Mouse (Mus musculus) limb, embryonic 11.5 days (tissue): ENCODE data around the gene Tex52. TPM values are rescaled to one million over a fixed set of nuclear protein-coding genes. Genes with fewer than 3 reads are reported as not detected.
"Not testable (repeated sequence)": the region's sequence is repeated elsewhere in the genome, so short reads cannot be mapped to it uniquely, and the experiment has no call there.

Experiments used
- ATAC-seq: fragments of 200-750 bp; cut with Nextera tagmentation; 2 replicates; pipeline ENCODE4 v1.8.0; 2017; ENCODE audit warnings: low read depth; ENCODE audit not compliant: insufficient number of reproducible peaks, low FRiP score, low TSS enrichment
- DNase-seq: peaks from one replicate; pipeline ENCODE4 v3.0.0-alpha.2; 2015; ENCODE audit warnings: low spot score
- H3K27ac ChIP-seq: fragments of 300-500 bp; sonication (generic); replicated peaks from 2 replicates; pipeline ENCODE4 v1.5.1; 2014; ENCODE audit warnings: low read depth, mild to moderate bottlenecking, low read length
- H3K27me3 ChIP-seq: fragments of 300-500 bp; sonication (generic); 2 replicates; pipeline ENCODE4 v1.6.1; 2014; ENCODE audit warnings: mild to moderate bottlenecking, low read length, mixed read lengths; ENCODE audit not compliant: control insufficient read depth, insufficient read depth
- H3K36me3 ChIP-seq: fragments of 300-500 bp; sonication (generic); 2 replicates; pipeline ENCODE4 v1.6.1; 2014; ENCODE audit warnings: mild to moderate bottlenecking, low read length, moderate library complexity, mixed read lengths; ENCODE audit not compliant: control insufficient read depth, insufficient read depth
- H3K4me1 ChIP-seq: fragments of 300-500 bp; sonication (generic); 2 replicates; pipeline ENCODE4 v1.6.1; 2014; ENCODE audit warnings: low read length, mixed read lengths; ENCODE audit not compliant: control insufficient read depth, insufficient read depth
- H3K4me2 ChIP-seq: fragments of 300-500 bp; sonication (generic); 2 replicates; pipeline ENCODE4 v1.6.1; 2014; ENCODE audit warnings: low read depth, mild to moderate bottlenecking, moderate library complexity; ENCODE audit not compliant: severe bottlenecking
- H3K4me3 ChIP-seq: fragments of 300-500 bp; sonication (generic); 2 replicates; pipeline ENCODE4 v1.5.1; 2014; ENCODE audit warnings: low read depth, low read length
- H3K9ac ChIP-seq: fragments of 300-500 bp; sonication (generic); 2 replicates; pipeline ENCODE4 v1.6.1; 2014; ENCODE audit warnings: mild to moderate bottlenecking, low read length
- H3K9me3 ChIP-seq: fragments of 300-500 bp; sonication (generic); 2 replicates; pipeline ENCODE4 v1.6.1; 2016; ENCODE audit warnings: low read length; ENCODE audit not compliant: control insufficient read depth
- WGBS: fragments of 180-500 bp; shearing (Covaris S2); extraction: QIAGEN DNeasy Blood & Tissue Kit; methylation state at CpG from one replicate; pipeline ENCODE4 v1.1.7; 2014; 5-methylcytosine and 5-hydroxymethylcytosine counted together
- polyA plus RNA-seq: library from polyadenylated mRNA; unstranded; fragments of >200 nt; fragmentation: Nextera tagmentation; extraction: Ambion mirVana; gene quantifications from 2 replicates; pipeline ENCODE4 v1.2.1, GENCODE M21; 2014

Gene Tex52
- polyA plus RNA-seq, 1 experiment from 2014 or later = 0.33 TPM

DNA sequence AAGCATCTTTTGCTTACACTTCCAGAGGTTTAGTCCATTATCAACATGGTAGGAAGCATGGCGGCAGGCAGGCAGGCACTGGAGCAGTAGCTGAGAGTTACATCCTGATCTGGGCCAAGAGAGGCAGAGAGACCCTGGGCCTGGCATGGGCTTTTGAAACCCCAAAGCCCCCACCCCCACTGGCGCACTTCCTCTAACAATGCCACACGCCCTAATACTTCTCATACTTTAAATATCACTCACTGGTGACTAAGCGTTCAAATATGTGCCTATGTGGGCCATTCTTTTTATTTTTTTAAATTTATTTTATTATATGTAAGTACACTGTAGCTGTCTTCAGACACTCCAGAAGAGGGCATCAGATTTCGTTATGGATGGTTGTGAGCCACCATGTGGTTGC is 8.8 kb upstream of the Tex52 start:
- no peak for ATAC-seq
- WGBS = 88% methylated on average over 5 of the region's 5 CpGs
- no peak for DNase-seq
- H3K36me3 ChIP-seq = peaks cover 30% of the 10 kb centered on the region
- H3K27ac ChIP-seq = no peak overlapping the region
- peaks cover 6% of the 10 kb centered on the region for H3K4me1 ChIP-seq
- no peaks in the 10 kb centered on the region for H3K9me3 ChIP-seq
- H3K4me3 ChIP-seq = no peak overlapping the region
- H3K9ac ChIP-seq = no peak overlapping the region
- no peaks in the 10 kb centered on the region for H3K27me3 ChIP-seq
- no peak overlapping the region for H3K4me2 ChIP-seq

DNA sequence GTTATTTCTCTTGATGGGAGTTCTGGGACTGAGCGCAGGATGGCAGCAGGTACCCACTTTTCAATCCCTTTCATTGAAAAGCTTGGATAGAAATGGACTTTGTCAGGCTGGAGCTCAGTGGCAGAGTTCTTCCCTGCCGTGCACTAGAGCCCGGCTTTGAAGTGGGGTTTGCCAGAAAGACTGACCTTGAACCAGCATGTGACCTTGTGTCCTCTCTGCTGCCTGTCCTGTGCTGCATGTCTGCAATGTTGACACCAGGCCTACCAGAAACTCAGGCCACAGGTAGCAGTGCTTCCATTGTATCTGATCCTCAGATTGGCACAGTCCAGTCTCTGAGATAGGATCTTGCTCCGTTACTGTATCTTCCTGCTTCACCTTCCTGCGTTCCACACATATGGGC is 5.2 kb upstream of the Tex52 start:
- no peak for ATAC-seq
- no peak overlapping the region for H3K4me3 ChIP-seq
- H3K4me2 ChIP-seq = no peak overlapping the region
- H3K36me3 ChIP-seq = peaks cover 52% of the 10 kb centered on the region
- no peaks in the 10 kb centered on the region for H3K4me1 ChIP-seq
- no peaks in the 10 kb centered on the region for H3K27me3 ChIP-seq
- 93% methylated on average over 5 of the region's 5 CpGs for WGBS
- no peak overlapping the region for H3K27ac ChIP-seq
- no peaks in the 10 kb centered on the region for H3K9me3 ChIP-seq
- H3K9ac ChIP-seq = no peak overlapping the region
- no peak for DNase-seq

DNA sequence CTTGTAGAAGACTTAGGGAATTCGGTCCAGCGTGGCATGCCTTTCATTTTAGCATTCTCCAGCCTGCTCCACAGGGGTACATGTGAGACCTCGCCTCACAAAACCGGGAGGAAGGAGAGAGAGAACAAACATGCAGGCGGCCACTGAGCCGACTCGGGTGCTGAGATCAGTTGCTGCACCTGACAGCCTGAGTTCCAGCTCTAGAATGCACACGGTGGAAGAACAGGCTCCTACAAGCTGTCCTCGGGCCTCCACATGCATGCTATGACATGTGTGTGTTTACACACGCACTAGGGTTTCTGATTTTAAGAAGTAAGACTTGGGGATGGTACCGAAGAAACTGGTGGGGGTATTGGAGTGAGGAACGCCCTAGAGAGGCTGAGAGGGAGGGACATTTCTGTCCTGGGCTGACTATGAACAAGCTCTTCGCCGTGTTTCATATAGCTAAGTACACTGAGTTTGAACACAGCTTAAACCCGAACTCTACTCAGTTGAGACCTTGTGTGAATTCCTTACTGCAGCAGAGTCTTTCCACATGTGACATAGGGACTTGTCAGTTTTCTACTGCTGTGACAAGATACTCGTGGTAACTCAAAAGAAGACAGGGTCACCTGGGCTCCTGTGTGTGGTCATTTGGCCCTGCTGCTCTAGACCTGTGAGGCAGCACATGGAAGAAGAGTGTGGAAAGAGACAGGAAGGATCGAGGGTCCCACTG is 1.3 kb downstream of the Tex52 start:
- Histone ChIP-seq H3K4me1 (no peaks in the 10 kb centered on the region), H3K9me3 (no peaks in the 10 kb centered on the region), H3K27ac (no peak overlapping the region), H3K4me2 (no peak overlapping the region), H3K9ac (no peak overlapping the region), H3K36me3 (peaks cover 21% of the 10 kb centered on the region; the same call in 1 of the 2 replicates), H3K27me3 (no peaks in the 10 kb centered on the region), H3K4me3 (no peak overlapping the region)
- 91% methylated on average over 17 of the region's 17 CpGs for WGBS
- DNase-seq (no peak), ATAC-seq (no peak)

DNA sequence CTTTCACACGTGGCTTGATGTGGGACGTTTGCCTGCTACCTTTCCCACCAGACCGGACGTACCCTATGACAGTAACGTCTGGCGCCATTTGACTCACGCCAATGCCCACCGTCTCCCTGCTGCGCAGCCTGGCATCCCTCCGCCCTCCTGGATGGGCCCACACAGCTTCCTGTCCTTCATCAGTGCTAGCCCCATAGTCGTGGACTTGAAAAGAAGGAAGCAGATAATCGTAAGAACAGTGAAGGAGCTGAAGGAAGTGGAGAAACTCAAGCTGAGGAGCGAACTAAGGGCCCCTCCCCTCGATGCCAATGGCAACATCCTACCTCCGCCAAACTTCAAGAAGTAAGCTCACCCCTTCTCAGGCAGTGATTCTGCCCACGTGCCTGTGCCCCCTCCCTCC is 4.4 kb downstream of the Tex52 start:
- DNase-seq (no peak), ATAC-seq (no peak)
- H3K4me1 ChIP-seq = no peaks in the 10 kb centered on the region
- no peaks in the 10 kb centered on the region for H3K9me3 ChIP-seq
- peaks cover 2% of the 10 kb centered on the region; the same call in 1 of the 2 replicates for H3K36me3 ChIP-seq
- H3K27ac ChIP-seq = no peak overlapping the region
- WGBS = 83% methylated on average over 16 of the region's 16 CpGs
- H3K9ac ChIP-seq = no peak overlapping the region
- H3K27me3 ChIP-seq = no peaks in the 10 kb centered on the region
- H3K4me3 ChIP-seq = no peak overlapping the region
- H3K4me2 ChIP-seq = no peak overlapping the region

DNA sequence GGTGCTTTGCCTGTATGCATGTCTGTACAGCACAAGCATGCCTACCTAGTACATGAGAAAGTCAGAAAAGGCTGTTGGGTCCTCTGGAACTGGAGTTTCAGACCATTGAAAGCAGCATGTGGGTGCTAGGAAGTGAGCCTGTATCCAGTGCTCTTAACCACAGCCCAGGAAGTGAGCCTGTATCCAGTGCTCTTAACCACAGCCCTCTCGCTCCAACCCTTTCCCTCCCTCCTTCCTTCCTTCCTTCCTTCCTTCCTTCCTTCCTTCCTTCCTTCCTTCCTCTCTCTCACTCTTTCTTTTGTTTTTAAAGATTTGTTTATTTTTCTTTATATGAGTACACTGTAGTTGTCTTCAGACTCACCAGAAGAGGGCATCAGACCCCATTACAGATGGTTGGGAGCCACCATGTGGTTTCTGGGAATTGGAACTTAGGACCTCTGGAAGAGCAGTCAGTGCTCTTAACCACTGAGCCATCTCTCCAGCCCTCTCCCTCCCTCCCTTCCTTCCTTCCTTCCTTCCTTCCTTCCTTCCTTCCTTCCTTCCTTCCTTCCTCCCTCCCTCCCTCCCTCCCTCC is 5.4 kb downstream of the Tex52 start:
- H3K4me2 ChIP-seq, H3K27ac ChIP-seq, H3K9ac ChIP-seq, H3K36me3 ChIP-seq, H3K27me3 ChIP-seq, H3K4me3 ChIP-seq, H3K9me3 ChIP-seq, DNase-seq, H3K4me1 ChIP-seq, ATAC-seq: not testable (repeated sequence)
- WGBS = 52% methylated on average over 1 of the region's 1 CpGs

DNA sequence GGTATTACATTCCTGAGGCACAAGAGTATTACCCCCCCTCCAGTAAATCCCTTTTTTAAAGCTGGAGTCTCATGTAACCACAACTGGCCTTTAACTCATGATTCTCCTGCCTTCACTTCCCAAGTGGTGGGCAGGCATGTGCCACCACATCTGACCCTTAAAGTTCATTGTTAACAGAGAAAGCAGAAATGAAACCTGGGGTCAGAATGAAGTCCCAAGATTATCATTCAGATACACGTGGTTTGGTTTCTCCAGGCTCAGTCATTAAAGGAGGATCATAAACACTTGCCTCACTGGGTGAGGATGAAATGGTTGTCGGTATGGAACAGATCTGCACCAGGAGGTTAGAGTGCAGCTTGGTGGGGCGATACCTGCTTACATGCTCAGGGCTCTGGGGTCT is 6.0 kb downstream of the Tex52 start:
- 61% methylated on average over 3 of the region's 3 CpGs for WGBS
- no peaks in the 10 kb centered on the region for H3K9me3 ChIP-seq
- no peak for ATAC-seq

DNA sequence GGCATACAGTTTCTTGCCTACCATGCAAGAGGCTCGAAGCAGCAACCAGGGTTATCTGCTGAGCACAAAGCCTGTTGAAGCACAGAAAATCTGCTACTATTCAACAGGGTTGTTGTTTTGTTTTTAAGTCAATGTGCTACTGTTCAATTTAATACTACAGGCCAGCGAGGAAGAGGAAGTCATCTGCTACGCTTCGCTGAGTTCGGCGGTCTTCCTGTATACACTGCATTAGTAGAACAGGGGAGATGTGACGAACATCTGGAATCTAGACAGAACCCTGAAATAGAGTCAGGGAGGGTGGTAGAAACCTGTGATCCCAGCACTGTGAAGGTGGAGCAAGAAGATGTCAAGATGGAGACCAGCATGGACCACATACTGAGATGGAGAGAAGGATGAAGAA is 8.5 kb downstream of the Tex52 start:
- WGBS = 81% methylated on average over 7 of the region's 7 CpGs
- H3K36me3 ChIP-seq = no peaks in the 10 kb centered on the region
- H3K9ac ChIP-seq = no peak overlapping the region
- ATAC-seq (no peak), DNase-seq (no peak)
- H3K4me1 ChIP-seq = no peaks in the 10 kb centered on the region
- no peaks in the 10 kb centered on the region for H3K9me3 ChIP-seq
- H3K27ac ChIP-seq = no peak overlapping the region
- no peak overlapping the region for H3K4me3 ChIP-seq
- H3K27me3 ChIP-seq = no peaks in the 10 kb centered on the region
- no peak overlapping the region for H3K4me2 ChIP-seq

More for the DNA sequence above, 6.0 kb downstream of the Tex52 start:
- Histone ChIP-seq H3K36me3 (no peaks in the 10 kb centered on the region), H3K27ac (no peak overlapping the region), H3K4me1 (no peaks in the 10 kb centered on the region), H3K4me2 (no peak overlapping the region), H3K27me3 (no peaks in the 10 kb centered on the region), H3K4me3 (no peak overlapping the region), H3K9ac (no peak overlapping the region)
- no peak for DNase-seq

DNA sequence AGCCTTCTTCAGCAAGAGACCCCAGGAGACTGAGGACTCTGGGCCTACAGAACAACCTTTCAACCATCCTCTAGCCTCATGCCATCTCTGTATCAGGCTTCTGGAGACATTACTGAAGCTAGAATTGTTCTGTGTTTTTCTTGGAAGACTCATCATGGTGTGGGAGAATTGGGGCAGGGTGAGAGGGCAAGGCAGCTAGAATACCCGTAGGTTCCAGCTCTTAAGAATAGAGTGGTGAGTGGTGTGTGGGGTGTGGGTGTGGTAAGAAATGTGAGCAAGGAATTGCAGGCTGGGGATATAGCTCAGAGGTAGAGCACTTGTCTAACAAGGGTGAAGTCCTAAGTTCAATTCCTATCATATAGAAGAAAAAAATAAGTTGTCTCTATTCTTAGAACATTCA is 9.8 kb downstream of the Tex52 start:
- Histone ChIP-seq H3K36me3 (no peaks in the 10 kb centered on the region), H3K4me1 (no peaks in the 10 kb centered on the region), H3K9ac (no peak overlapping the region), H3K4me2 (no peak overlapping the region), H3K27ac (no peak overlapping the region), H3K9me3 (no peaks in the 10 kb centered on the region), H3K4me3 (no peak overlapping the region), H3K27me3 (no peaks in the 10 kb centered on the region)
- no peak for DNase-seq
- WGBS = 87% methylated on average over 1 of the region's 1 CpGs
- no peak for ATAC-seq

DNA sequence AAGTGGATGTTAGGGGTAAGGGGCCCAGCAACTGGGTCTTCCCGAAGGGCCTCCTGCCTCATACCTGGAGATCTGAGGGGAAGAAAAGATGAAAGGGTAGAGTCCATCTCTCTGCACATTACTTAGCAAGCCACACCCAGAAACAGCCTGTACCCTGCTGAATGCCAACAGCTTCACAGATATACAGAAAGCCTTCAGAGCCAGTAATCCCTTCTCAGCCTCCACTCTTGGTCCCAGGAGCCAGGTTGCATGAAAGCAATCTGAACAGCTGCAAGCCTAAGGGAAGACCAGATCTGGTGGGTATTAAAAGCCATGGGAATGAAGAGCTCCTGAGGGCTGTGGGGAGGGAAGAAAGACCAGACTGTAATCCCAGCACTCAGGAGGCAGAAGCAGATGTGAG is 13.9 kb downstream of the Tex52 start:
- 87% methylated on average over 1 of the region's 1 CpGs for WGBS

More for the DNA sequence above, 13.9 kb downstream of the Tex52 start:
- no peak for DNase-seq
- Histone ChIP-seq H3K27me3 (no peaks in the 10 kb centered on the region), H3K4me3 (no peak overlapping the region), H3K9me3 (no peaks in the 10 kb centered on the region), H3K4me2 (no peak overlapping the region), H3K36me3 (no peaks in the 10 kb centered on the region), H3K27ac (no peak overlapping the region), H3K4me1 (no peaks in the 10 kb centered on the region), H3K9ac (no peak overlapping the region)
- no peak for ATAC-seq
